Mouse (Mus musculus) spleen, adult 2 months (tissue): Measurements from ENCODE around the gene Gm20388. TPM values are rescaled to one million over a fixed set of nuclear protein-coding genes. Genes with fewer than 3 reads are reported as not detected.

Experiments
- DNase-seq, 2 experiments: peaks; one replicate each; pipeline versions ENCODE4 v3.0.0 to v3.0.0-alpha.2; 2012 to 2021; ENCODE audit warnings: low spot score in 2 of 2, low read depth in 1 of 2
- H3K27ac ChIP-seq: fragments of 200-500 bp; 2 replicates; pipeline ENCODE4 v1.5.1; 2012; ENCODE audit warnings: low read length, inconsistent platforms; ENCODE audit not compliant: insufficient read depth
- H3K27me3 ChIP-seq: fragments of 200-500 bp; 2 replicates; pipeline ENCODE4 v1.6.1; 2012; ENCODE audit warnings: mild to moderate bottlenecking, moderate library complexity, low read length, inconsistent platforms; ENCODE audit not compliant: control insufficient read depth, insufficient read depth
- H3K36me3 ChIP-seq: fragments of 200-500 bp; 2 replicates; pipeline ENCODE4 v1.6.1; 2012; ENCODE audit warnings: mild to moderate bottlenecking, low read length, inconsistent platforms; ENCODE audit not compliant: control insufficient read depth, insufficient read depth
- H3K4me1 ChIP-seq: fragments of 200-500 bp; 2 replicates; pipeline ENCODE4 v1.6.1; 2011; ENCODE audit warnings: inconsistent platforms; ENCODE audit not compliant: control insufficient read depth, insufficient read depth, insufficient read length
- H3K4me3 ChIP-seq: fragments of 200-500 bp; 2 replicates; pipeline ENCODE4 v1.5.1; 2011; ENCODE audit warnings: mild to moderate bottlenecking, inconsistent platforms; ENCODE audit not compliant: insufficient read depth, insufficient read length; ENCODE audit errors: extremely low read depth
- CTCF ChIP-seq: fragments of 200-500 bp; IDR thresholded peaks from 2 replicates; pipeline ENCODE4 v1.5.1; 2011; ENCODE audit warnings: mild to moderate bottlenecking, inconsistent platforms; ENCODE audit not compliant: insufficient read depth, insufficient read length, insufficient replicate concordance; ENCODE audit errors: extremely low read depth
- POLR2A ChIP-seq: fragments of 200-500 bp; IDR thresholded peaks from 2 replicates; pipeline ENCODE4 v1.6.1; 2011; ENCODE audit warnings: low read depth, low read length, inconsistent platforms
- WGBS: fragments of 180-500 bp; shearing (Covaris S2); methylation state at CpG from one replicate; pipeline ENCODE4 v1.1.7; 2018; 5-methylcytosine and 5-hydroxymethylcytosine counted together
- polyA plus RNA-seq: library from polyadenylated mRNA; depleted of rRNA; stranded (reverse); fragments of >200 nt; gene quantifications from 2 replicates; pipeline ENCODE4 v1.2.3, GENCODE M21; 2012

The Gm20388 gene
- polyA plus RNA-seq, 1 experiment = 26.1 TPM

DNA sequence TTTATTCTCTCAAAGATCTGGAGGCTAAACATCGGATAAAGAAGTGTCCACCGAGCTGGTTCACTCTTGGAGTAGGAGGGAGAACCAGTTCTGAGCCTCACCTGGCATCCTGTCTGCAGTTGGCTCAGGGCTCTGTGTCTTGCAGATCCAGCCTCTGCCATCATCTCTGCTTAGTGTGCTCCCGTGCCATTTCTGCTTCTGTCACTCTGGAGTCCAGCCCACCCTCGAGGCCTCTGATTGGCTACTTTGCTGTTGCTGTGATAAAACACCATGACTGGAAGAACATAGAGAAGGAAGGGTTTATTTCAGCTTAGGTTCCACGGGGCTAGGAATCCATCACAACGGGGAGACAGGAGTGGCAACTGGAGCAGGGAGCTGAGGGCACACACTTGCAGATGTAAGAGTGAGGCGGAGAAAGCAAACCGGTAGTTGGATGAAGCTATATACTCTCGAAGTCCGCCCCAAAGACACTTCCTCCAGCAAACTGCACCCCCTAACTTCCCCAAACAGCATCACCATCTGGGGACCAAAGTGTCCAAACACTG lies 1119.9 kb downstream of the Gm20388 start:
- Histone ChIP-seq H3K36me3 (no peaks in the 10 kb centered on the region), H3K27me3 (no peaks in the 10 kb centered on the region), H3K4me1 (no peaks in the 10 kb centered on the region), H3K27ac (no peak overlapping the region), H3K4me3 (no peak overlapping the region)
- DNase-seq = no peak
- no peak for TF ChIP-seq POLR2A
- TF ChIP-seq CTCF = no peak
- WGBS = 28% methylated on average over 10 of the region's 10 CpGs

DNA sequence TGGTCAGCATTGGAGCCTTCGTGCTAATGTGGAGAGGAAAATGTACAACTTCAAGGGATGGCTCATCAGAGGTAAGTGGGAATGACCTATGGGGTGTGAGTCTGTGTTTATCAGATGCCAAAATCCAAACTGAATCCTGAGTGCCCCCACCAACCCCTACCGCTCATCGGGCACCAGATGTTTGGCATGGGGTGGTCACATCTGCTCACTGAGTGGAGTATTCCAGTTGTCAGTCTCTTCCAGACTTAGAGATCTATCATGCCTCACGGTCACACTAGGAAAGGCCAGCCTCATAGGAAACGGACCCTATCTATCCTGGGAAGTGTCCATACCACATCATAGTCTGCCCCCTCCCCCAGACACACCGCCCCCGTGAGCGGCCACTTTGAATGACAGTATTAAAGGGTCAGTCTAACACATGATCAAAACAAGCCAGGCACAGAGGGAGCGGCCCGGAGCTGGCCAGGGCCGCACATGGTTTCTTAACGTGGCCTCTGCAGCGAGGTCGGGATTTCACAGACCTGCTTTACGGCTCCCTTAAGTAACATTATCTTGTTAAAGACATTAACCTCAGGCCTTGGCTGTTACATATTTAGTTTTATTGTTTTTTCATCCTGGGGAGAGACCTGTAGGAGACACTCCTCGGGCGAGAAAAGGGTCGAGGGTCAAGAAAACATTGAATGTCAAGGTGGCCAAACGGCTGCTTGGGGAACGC lies 1122.8 kb downstream of the Gm20388 start:
- H3K36me3 ChIP-seq = no peaks in the 10 kb centered on the region
- 91% methylated on average over 20 of the region's 20 CpGs for WGBS
- no peak for DNase-seq
- H3K4me1 ChIP-seq = no peaks in the 10 kb centered on the region
- TF ChIP-seq POLR2A (no peak), CTCF (no peak)
- H3K27me3 ChIP-seq = no peaks in the 10 kb centered on the region
- no peak overlapping the region for H3K27ac ChIP-seq
- H3K4me3 ChIP-seq = no peak overlapping the region

DNA sequence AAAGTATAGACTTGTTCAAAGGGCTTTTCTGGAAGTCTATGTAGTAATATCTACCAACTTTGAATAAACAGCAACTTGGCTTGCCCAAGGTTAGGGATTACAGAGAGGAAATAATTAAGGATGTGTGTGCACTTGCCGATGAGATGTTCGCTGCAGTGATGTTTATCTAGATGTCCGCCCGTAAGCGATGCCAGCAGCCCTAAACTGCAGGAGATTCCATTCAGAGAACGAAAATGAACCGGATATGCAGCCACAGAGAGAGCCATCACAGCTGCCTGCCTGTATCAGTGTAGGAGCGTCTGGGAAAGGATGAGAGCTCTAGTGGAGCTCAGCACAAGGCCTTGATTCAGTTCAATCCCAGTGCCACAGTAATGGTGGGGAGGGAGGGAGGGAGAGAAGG lies 1125.0 kb downstream of the Gm20388 start:
- Histone ChIP-seq H3K27ac (no peak overlapping the region), H3K27me3 (no peaks in the 10 kb centered on the region), H3K4me1 (no peaks in the 10 kb centered on the region), H3K36me3 (no peaks in the 10 kb centered on the region), H3K4me3 (no peak overlapping the region)
- no peak for DNase-seq
- TF ChIP-seq POLR2A = no peak
- TF ChIP-seq CTCF = no peak
- whole genome bisulfite sequencing = 85% methylated on average over 8 of the region's 8 CpGs

- Histone ChIP-seq H3K4me3 (no peak overlapping the region), H3K27me3 (no peaks in the 10 kb centered on the region), H3K27ac (no peak overlapping the region), H3K36me3 (no peaks in the 10 kb centered on the region), H3K4me1 (no peaks in the 10 kb centered on the region)
- no peak for TF ChIP-seq CTCF
- no peak for TF ChIP-seq POLR2A
- 60% methylated on average over 19 of the region's 19 CpGs for WGBS
- no peak for DNase-seq
These were observed 1133.2 kb downstream of the Gm20388 start for GRCm38 (mm10) chr8:121043719-121044440.

DNA sequence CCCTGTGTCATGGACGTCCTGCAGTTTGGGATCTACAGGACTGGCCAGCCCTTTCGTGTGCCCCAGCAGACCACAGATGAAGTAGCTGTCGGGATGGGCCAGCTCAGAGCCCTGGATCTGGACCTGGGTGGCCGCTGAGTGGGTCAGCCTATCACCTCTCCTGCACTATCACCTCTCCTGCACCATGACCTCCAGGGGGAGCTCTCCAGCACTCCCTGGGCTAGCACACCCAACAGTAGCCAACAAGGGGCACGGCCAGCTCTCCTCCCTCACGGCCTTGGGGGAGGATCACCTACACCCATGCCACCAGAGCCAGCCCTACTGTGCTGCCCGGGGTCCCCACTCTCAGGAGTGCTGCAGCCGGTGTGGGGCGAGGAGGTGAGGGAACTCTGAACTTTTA lies 1136.8 kb downstream of the Gm20388 start:
- no peak for DNase-seq
- 79% methylated on average over 9 of the region's 9 CpGs for WGBS
- no peak overlapping the region for H3K27ac ChIP-seq
- H3K27me3 ChIP-seq = no peaks in the 10 kb centered on the region
- H3K36me3 ChIP-seq = no peaks in the 10 kb centered on the region
- no peak overlapping the region for H3K4me3 ChIP-seq
- H3K4me1 ChIP-seq = no peaks in the 10 kb centered on the region
- TF ChIP-seq CTCF (peak; percentile 9; the same call in 1 of the 2 replicates), POLR2A (no peak)

GRCm38 (mm10) chr8:121058081-121058480 lies 1147.4 kb downstream of the Gm20388 start:
- no peak for DNase-seq
- Histone ChIP-seq H3K36me3 (no peaks in the 10 kb centered on the region), H3K4me3 (no peak overlapping the region), H3K27ac (no peak overlapping the region), H3K27me3 (no peaks in the 10 kb centered on the region), H3K4me1 (no peaks in the 10 kb centered on the region)
- WGBS = 82% methylated on average over 9 of the region's 9 CpGs
- TF ChIP-seq CTCF (no peak), POLR2A (no peak)
